Mouse (Mus musculus) thymus, postnatal 36 days (tissue): Measurements from ENCODE around the gene Kcnj10.

Experiments
- DNase-seq, 2 experiments: peaks; one replicate each; pipeline ENCODE4 v3.0.0; 2022; ENCODE audit warnings: mixed read lengths in 2 of 2

The Kcnj10 gene

GRCm38 (mm10) chr1:172333512-172333911, 7.5 kb upstream of the Kcnj10 start:
- DNase-seq = no peak

DNA sequence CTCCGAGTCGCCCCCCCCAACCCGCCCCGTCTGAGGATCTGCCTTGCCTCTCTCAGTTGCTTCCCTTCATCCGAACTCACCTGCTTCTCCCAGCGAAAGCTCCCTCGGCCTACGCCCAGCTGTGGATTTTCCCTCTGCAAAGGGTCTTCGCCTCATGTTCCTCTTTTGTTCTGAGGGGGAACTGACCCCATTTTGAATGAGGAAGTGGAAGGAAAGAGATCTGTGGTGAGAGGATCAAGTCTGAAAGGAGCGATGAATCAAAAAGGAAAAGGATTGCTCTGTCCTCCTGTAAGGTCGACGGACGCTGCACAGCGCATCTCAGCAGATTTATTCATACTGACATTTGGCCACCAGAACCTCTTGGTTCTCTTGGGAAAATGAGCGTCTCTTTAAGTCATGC, 5.2 kb upstream of the Kcnj10 start:
- DNase-seq = no peak

GRCm38 (mm10) chr1:172337411-172338185, 3.4 kb upstream of the Kcnj10 start:
- no peak for DNase-seq

DNA sequence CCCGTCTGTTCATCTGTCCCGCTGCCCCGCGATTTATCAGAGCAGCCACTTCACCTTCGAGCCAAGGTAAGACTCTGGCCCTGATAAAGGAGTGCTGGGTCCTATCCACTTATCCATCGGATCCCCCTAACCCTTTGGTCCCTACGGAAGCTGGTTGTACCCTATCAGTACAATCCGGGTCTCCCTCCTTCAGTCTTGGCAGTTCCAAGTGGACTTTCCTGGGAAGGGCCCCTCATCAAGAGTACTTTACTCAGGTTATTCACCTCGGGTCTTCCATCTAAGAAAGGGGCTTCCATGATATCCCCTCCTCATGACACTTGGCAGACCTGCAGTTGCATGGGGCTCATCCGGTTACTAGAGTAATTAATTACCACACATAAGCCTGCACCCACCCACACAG, 376 bp downstream of the Kcnj10 start:
- no peak for DNase-seq

- DNase-seq = no peak
These were observed 1.7 kb downstream of the Kcnj10 start for GRCm38 (mm10) chr1:172342729-172343128.

GRCm38 (mm10) chr1:172343914-172344313, 2.9 kb downstream of the Kcnj10 start:
- DNase-seq = no peak

- DNase-seq = no peak
These were observed 3.8 kb downstream of the Kcnj10 start for GRCm38 (mm10) chr1:172344820-172345219.

DNA sequence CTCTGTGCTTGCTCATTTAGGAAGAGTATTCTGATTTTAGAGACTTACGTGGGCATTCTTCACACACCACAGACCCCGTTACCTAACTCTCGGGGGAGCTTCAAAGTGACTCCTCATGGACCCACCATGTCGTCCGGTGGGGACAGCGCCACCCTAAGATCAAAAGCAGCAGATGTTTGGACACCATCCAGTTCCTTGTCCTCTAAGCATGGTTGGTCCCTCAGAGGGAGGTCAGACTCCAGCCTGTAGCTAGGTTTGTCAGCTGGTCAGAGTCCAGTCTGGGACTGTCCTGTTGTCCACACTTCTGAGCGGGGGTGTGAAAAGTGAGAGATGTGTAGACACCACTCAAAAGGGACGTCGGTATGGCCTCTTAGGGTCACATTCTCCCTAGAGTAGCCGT, 5.7 kb downstream of the Kcnj10 start:
- no peak for DNase-seq

DNA sequence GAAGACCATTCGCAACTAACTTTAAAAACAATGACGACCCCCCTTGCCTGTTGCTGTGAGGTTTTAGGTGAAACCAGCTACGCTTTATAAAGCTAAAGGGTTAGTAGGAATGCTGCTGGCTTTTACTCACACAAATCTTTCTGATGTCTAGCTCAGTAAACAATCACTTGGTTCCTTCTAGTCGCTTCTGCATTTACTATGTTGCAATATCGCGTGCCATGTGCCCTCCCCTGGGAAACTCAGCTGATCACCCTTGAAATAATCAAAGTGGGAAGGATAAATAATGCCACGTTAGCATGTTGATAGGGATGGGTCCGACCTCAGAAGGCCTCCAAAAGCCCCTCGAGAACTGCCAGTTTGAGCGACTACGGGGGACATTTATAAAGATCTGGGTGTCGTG, 6.4 kb downstream of the Kcnj10 start:
- DNase-seq = no peak

DNA sequence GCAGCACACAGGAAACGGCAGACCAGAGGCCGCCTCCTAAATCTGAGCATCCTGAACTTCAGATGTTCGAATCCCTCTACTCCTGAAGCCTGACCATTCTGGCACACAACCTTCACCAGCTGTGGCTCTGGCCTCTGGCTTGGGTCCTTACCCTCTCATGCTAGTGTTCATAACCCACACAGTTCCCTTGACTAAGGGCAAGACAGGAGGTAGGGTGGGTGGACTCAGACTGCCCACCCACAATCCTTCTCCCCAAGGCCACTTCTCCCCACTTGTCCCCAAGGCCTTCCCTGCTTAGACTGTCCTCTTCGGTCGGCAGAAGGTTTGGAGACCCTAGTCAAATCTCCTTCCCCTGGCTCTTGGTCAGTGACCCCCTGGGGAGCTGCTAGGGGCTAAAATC, 8.5 kb downstream of the Kcnj10 start:
- DNase-seq = no peak

GRCm38 (mm10) chr1:172349916-172350812, 9.2 kb downstream of the Kcnj10 start:
- DNase-seq = peak in 1 of 2 experiments; percentile 10

- DNase-seq = no peak
These were observed 11.0 kb downstream of the Kcnj10 start for GRCm38 (mm10) chr1:172352001-172352400.

GRCm38 (mm10) chr1:172352453-172352852, 11.4 kb downstream of the Kcnj10 start:
- no peak for DNase-seq

GRCm38 (mm10) chr1:172355336-172355735, 14.3 kb downstream of the Kcnj10 start:
- no peak for DNase-seq

GRCm38 (mm10) chr1:172357550-172357949, 16.5 kb downstream of the Kcnj10 start:
- peak; percentile 48 to 50 for DNase-seq

DNA sequence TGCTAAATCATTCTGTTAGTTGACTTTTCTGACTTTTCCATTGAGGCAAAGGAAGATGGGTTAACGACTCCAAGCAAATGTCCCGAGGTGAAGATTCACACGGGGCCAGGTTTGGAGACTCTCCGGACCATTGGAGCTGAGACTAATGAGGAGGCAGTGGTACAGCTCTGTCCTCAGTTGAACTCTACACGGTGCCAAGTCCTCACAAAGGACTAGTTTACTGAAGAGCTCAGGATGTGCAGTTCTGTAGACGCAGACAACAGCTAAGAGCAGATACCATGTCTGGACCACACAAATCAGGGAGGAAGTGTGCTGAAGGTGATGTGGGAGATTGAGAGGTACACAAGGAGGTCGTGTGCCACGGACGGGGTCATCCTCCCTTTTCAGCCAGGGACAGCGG, 17.3 kb downstream of the Kcnj10 start:
- DNase-seq = no peak

DNA sequence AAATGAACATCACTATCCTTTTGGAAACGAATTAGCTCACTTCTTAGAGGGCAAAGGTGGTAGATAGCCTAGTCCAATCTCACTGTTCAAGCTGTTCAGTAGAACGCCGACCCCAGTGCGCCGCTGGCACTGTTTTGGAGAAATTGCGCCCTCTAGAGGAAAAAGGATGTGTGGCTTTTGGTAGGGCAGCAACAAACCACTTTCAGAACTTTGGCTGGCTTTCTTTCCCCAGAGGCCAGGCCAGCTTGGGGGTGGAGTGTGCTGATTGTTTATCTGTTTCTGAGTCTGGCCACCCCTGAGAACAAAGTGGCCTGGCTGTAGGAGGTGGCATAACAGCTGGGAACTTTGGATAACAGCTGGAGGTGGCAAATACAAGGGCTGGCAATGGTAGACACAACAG, 23.7 kb downstream of the Kcnj10 start:
- DNase-seq = peak; percentile 21 to 29

GRCm38 (mm10) chr1:172368768-172369418, 27.9 kb downstream of the Kcnj10 start:
- DNase-seq = peak; percentile 82 to 83

DNA sequence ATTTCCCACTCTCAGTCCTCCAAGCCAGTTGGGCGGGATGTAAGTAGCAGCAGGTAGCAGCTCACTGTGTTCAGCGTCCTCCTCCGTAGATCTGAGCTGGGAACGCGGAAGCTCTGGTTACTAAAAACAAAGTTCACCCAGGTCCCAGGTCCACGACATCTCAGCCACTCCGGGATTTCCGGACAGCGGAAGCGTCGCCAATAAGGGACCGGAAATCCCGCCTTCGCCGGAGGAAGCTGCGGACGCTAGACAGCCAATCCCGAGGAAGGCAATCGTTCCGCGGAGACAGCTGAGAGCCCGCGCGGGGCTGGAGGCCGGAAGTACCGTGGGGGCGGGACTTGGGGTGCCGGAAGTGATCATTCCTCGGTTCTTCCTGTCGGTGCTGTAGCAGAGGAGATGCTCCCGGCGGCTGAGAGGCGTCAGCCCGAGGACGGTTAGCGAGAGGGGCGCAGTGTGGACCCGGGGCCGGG, 35.2 kb downstream of the Kcnj10 start, which contains the start of gene Pigm:
Gene Pigm, plus strand, starts transcription at position 349 of the 470 bp plus-strand sequence.
- DNase-seq = peak; percentile 97 to 99

GRCm38 (mm10) chr1:172376758-172377458, 35.9 kb downstream of the Kcnj10 start:
- DNase-seq = peak; percentile 30 to 52

- DNase-seq = no peak
These were observed 39.1 kb downstream of the Kcnj10 start for GRCm38 (mm10) chr1:172380066-172380465.

DNA sequence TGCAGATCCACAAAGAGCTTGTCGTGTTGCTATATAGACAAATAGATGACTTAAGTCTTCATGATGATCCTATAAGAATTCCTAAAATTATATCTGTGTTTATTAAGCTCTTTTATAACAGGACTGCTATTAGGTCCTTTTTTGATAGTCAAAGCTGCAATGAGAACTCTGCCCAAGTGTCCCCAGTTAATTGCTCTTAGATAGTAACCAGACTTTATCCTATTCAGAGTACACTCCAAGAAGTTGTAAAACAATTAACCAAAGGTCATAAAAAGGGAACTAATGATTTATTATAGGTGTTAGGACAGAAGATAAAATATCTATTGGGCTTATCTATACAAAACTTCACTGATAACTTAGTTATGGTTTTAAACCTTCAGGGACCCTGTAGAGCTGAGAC, 41.1 kb downstream of the Kcnj10 start:
- no peak for DNase-seq
